Mouse (Mus musculus): ENCODE measurements around the gene Acyp1. TPM values are rescaled to one million over a fixed set of nuclear protein-coding genes. Genes with fewer than 3 reads are reported as not detected.
"Not testable (repeated sequence)": the region's sequence is repeated elsewhere in the genome, so short reads cannot be mapped to it uniquely, and the experiment has no call there.

Gene Acyp1
- polyA plus RNA-seq, 1 experiment from 2014 or later, result 27.8 TPM

- H3K27ac ChIP-seq (ENCODE audit: low read depth), result no peak within 1 kb of the TSS
- WGBS (ENCODE audit: insufficient replicate concordance), result 9% methylated on average over 31 of the region's 31 CpGs
These were observed 383 bp upstream of the Acyp1 start, which contains the start of gene Zc2hc1c for GRCm38 (mm10) chr12:85288486-85289156. Gene Zc2hc1c, plus strand, starts transcription at chr12:85288591.

GRCm38 (mm10) chr12:85286941-85287340 is 1.3 kb downstream of the Acyp1 start:
- H3K4me2 ChIP-seq (ENCODE audit: low read depth, low read length), result no peak overlapping the region
- no peaks in the 10 kb centered on the region for H3K36me3 ChIP-seq (replicated peaks; ENCODE audit: insufficient read depth, low read length)
- peaks cover 19% of the 10 kb centered on the region for H3K27me3 ChIP-seq (ENCODE audit: insufficient read depth, low read length)
- H3K9ac ChIP-seq (replicated peaks), result no peak overlapping the region
- no peak overlapping the region for H3K4me3 ChIP-seq (ENCODE audit: low read depth, low read length)
- H3K27ac ChIP-seq (ENCODE audit: low read depth), result no peak overlapping the region
- no peak for ATAC-seq
- TF ChIP-seq CTCF (IDR thresholded peaks at IDR 0.05; ENCODE audit: low read depth), result peak; percentile 70
- TF ChIP-seq EP300 (IDR thresholded peaks at IDR 0.05; ENCODE audit: low read depth), result no peak
- DNase-seq, result peak; percentile 48
- peaks cover 7% of the 10 kb centered on the region; the same call in 1 of the 2 replicates for H3K4me1 ChIP-seq (ENCODE audit: insufficient read depth)
- H3K9me3 ChIP-seq (ENCODE audit: low read length), result no peaks in the 10 kb centered on the region
- WGBS (ENCODE audit: insufficient replicate concordance), result 15% methylated on average over 2 of the region's 5 CpGs

More at GRCm38 (mm10) chr12:85288486-85289156, 383 bp upstream of the Acyp1 start, which contains the start of gene Zc2hc1c:
- Histone ChIP-seq H3K36me3 (replicated peaks; ENCODE audit: insufficient read depth, low read length) (no peaks in the 10 kb centered on the region), H3K4me2 (ENCODE audit: low read depth, low read length) (peak within 1 kb of the TSS; percentile 83), H3K9ac (replicated peaks) (peak within 1 kb of the TSS; percentile 47), H3K4me3 (ENCODE audit: low read depth, low read length) (peak within 1 kb of the TSS; percentile 54), H3K9me3 (ENCODE audit: low read length) (no peaks in the 10 kb centered on the region), H3K27me3 (ENCODE audit: insufficient read depth, low read length) (peaks cover 19% of the 10 kb centered on the region), H3K4me1 (ENCODE audit: insufficient read depth) (peaks cover 7% of the 10 kb centered on the region; the same call in 1 of the 2 replicates)
- no peak for TF ChIP-seq EP300 (IDR thresholded peaks at IDR 0.05; ENCODE audit: low read depth)
- no peak for TF ChIP-seq CTCF (IDR thresholded peaks at IDR 0.05; ENCODE audit: low read depth)
- DNase-seq (peak; percentile 85), ATAC-seq (peak; percentile 90)

GRCm38 (mm10) chr12:85284996-85285395 is 3.2 kb downstream of the Acyp1 start:
- WGBS (ENCODE audit: insufficient replicate concordance), result 81% methylated on average over 4 of the region's 4 CpGs
- no peak overlapping the region for H3K4me2 ChIP-seq (ENCODE audit: low read depth, low read length)
- DNase-seq, result no peak

GRCm38 (mm10) chr12:85284331-85284730 is 3.9 kb downstream of the Acyp1 start:
- TF ChIP-seq CTCF (IDR thresholded peaks at IDR 0.05; ENCODE audit: low read depth) (no peak), EP300 (IDR thresholded peaks at IDR 0.05; ENCODE audit: low read depth) (no peak)
- no peak overlapping the region for H3K27ac ChIP-seq (ENCODE audit: low read depth)
- H3K9me3 ChIP-seq (ENCODE audit: low read length), result no peaks in the 10 kb centered on the region
- ATAC-seq (no peak), DNase-seq (no peak)
- no peaks in the 10 kb centered on the region for H3K36me3 ChIP-seq (replicated peaks; ENCODE audit: insufficient read depth, low read length)
- no peak overlapping the region for H3K4me3 ChIP-seq (ENCODE audit: low read depth, low read length)
- 38% methylated on average over 8 of the region's 8 CpGs for WGBS (ENCODE audit: insufficient replicate concordance)
- peaks cover 10% of the 10 kb centered on the region for H3K27me3 ChIP-seq (ENCODE audit: insufficient read depth, low read length)
- no peak overlapping the region for H3K4me2 ChIP-seq (ENCODE audit: low read depth, low read length)
- H3K4me1 ChIP-seq (ENCODE audit: insufficient read depth), result peaks cover 11% of the 10 kb centered on the region
- H3K9ac ChIP-seq (replicated peaks), result no peak overlapping the region

More at GRCm38 (mm10) chr12:85284996-85285395, 3.2 kb downstream of the Acyp1 start:
- Histone ChIP-seq H3K36me3 (replicated peaks; ENCODE audit: insufficient read depth, low read length) (no peaks in the 10 kb centered on the region), H3K9me3 (ENCODE audit: low read length) (no peaks in the 10 kb centered on the region), H3K4me3 (ENCODE audit: low read depth, low read length) (no peak overlapping the region), H3K9ac (replicated peaks) (no peak overlapping the region), H3K27ac (ENCODE audit: low read depth) (no peak overlapping the region), H3K4me1 (ENCODE audit: insufficient read depth) (peaks cover 7% of the 10 kb centered on the region; the same call in 1 of the 2 replicates), H3K27me3 (ENCODE audit: insufficient read depth, low read length) (peaks cover 15% of the 10 kb centered on the region)
- no peak for ATAC-seq
- TF ChIP-seq EP300 (IDR thresholded peaks at IDR 0.05; ENCODE audit: low read depth), result no peak
- TF ChIP-seq CTCF (IDR thresholded peaks at IDR 0.05; ENCODE audit: low read depth), result no peak

- H3K4me1 ChIP-seq (ENCODE audit: insufficient read depth); H3K9ac ChIP-seq (replicated peaks); H3K36me3 ChIP-seq (replicated peaks; ENCODE audit: insufficient read depth, low read length); H3K27me3 ChIP-seq (ENCODE audit: insufficient read depth, low read length); ATAC-seq; H3K4me3 ChIP-seq (ENCODE audit: low read depth, low read length); DNase-seq; H3K27ac ChIP-seq (ENCODE audit: low read depth); H3K9me3 ChIP-seq (ENCODE audit: low read length): not testable (repeated sequence)
- WGBS (ENCODE audit: insufficient replicate concordance), result 82% methylated on average over 1 of the region's 4 CpGs
- 0 out of 2 replicates have a peak overlapping the region, but pooled peaks have one; percentile 10 for H3K4me2 ChIP-seq (ENCODE audit: low read depth, low read length)
These were observed 6.5 kb downstream of the Acyp1 start for GRCm38 (mm10) chr12:85281756-85282155.

- Histone ChIP-seq H3K9me3 (ENCODE audit: low read length) (no peaks in the 10 kb centered on the region), H3K36me3 (replicated peaks; ENCODE audit: insufficient read depth, low read length) (peaks cover 5% of the 10 kb centered on the region), H3K27ac (ENCODE audit: low read depth) (no peak overlapping the region), H3K4me3 (ENCODE audit: low read depth, low read length) (no peak overlapping the region; the same call in 1 of the 2 replicates), H3K4me1 (ENCODE audit: insufficient read depth) (peaks cover 9% of the 10 kb centered on the region), H3K27me3 (ENCODE audit: insufficient read depth, low read length) (no peaks in the 10 kb centered on the region), H3K4me2 (ENCODE audit: low read depth, low read length) (peak overlapping the region; percentile 98), H3K9ac (replicated peaks) (no peak overlapping the region)
- 37% methylated on average over 12 of the region's 12 CpGs for WGBS (ENCODE audit: insufficient replicate concordance)
- TF ChIP-seq CTCF (IDR thresholded peaks at IDR 0.05; ENCODE audit: low read depth) (no peak), EP300 (IDR thresholded peaks at IDR 0.05; ENCODE audit: low read depth) (peak; percentile 71)
- ATAC-seq (peak; percentile 16), DNase-seq (no peak)
These were observed 7.2 kb downstream of the Acyp1 start for GRCm38 (mm10) chr12:85280845-85281651.

Data from liver, postnatal 0 days (tissue).